8 mouse cellular contexts compared by ENCODE assay signal in genomic region chr6:86815436-86815835, GRCm38 (mm10). TPM values are rescaled to one million over a fixed set of nuclear protein-coding genes. Genes with fewer than 3 reads are reported as not detected.
DNase-seq lines count a peak whose midpoint lies in the region; ATAC-seq and TF ChIP-seq lines count a peak whose summit lies in the region.

No protein-coding gene starts in this region.

- no peak overlapping the region for H3K4me3 ChIP-seq in forebrain, postnatal 0 days (ENCODE audit: low read depth, low read length)
- no peak overlapping the region for H3K4me3 ChIP-seq in midbrain, embryonic 16.5 days (ENCODE audit: low read depth, low read length)

- WGBS in forebrain, postnatal 0 days = 7% methylated on average over 7 of the region's 7 CpGs
- WGBS in midbrain, embryonic 16.5 days = 5% methylated on average over 7 of the region's 7 CpGs

- peak; percentile 51; the same call in 1 of the 2 replicates for ATAC-seq in forebrain, postnatal 0 days
- ATAC-seq in midbrain, embryonic 16.5 days = no peak; the same call in 1 of the 2 replicates
- ATAC-seq in megakaryocyte, adult 5-6 weeks (ENCODE audit: poor library complexity, severe bottlenecking) = no peak

- no peaks in the 10 kb centered on the region for H3K36me3 ChIP-seq in forebrain, postnatal 0 days (ENCODE audit: insufficient read depth)
- no peaks in the 10 kb centered on the region for H3K36me3 ChIP-seq in midbrain, embryonic 16.5 days (ENCODE audit: control insufficient read depth, insufficient read depth, low read length)

- 0 out of 2 replicates have a peak overlapping the region, but pooled peaks have one; percentile 37 for H3K27ac ChIP-seq in forebrain, postnatal 0 days (ENCODE audit: low read depth, low read length)
- no peak overlapping the region for H3K27ac ChIP-seq in midbrain, embryonic 16.5 days (ENCODE audit: low read length)

- H3K9me3 ChIP-seq in forebrain, postnatal 0 days (ENCODE audit: low read length) = no peaks in the 10 kb centered on the region
- H3K9me3 ChIP-seq in midbrain, embryonic 16.5 days (replicated peaks; ENCODE audit: control insufficient read depth, low read length, poor library complexity, severe bottlenecking) = no peaks in the 10 kb centered on the region

- H3K9ac ChIP-seq in forebrain, postnatal 0 days = 0 out of 2 replicates have a peak overlapping the region, but pooled peaks have one; percentile 15
- H3K9ac ChIP-seq in midbrain, embryonic 16.5 days (ENCODE audit: low read depth, low read length) = 0 out of 2 replicates have a peak overlapping the region, but pooled peaks have one; percentile 4

- peak overlapping the region; percentile 34 for H3K4me2 ChIP-seq in forebrain, postnatal 0 days (ENCODE audit: low read depth)
- peak overlapping the region; percentile 38; the same call in 1 of the 2 replicates for H3K4me2 ChIP-seq in midbrain, embryonic 16.5 days (ENCODE audit: low read length)

- H3K27me3 ChIP-seq in forebrain, postnatal 0 days (ENCODE audit: insufficient read depth, low read length) = no peaks in the 10 kb centered on the region
- no peaks in the 10 kb centered on the region for H3K27me3 ChIP-seq in midbrain, embryonic 16.5 days (ENCODE audit: control insufficient read depth, insufficient read depth, low read depth, low read length)

- H3K4me1 ChIP-seq in forebrain, postnatal 0 days (ENCODE audit: insufficient read depth) = no peaks in the 10 kb centered on the region
- no peaks in the 10 kb centered on the region; the same call in 1 of the 2 replicates for H3K4me1 ChIP-seq in midbrain, embryonic 16.5 days (ENCODE audit: control insufficient read depth, insufficient read depth, low read length)

- no peak for TF ChIP-seq CTCF in forebrain, postnatal 0 days (IDR thresholded peaks at IDR 0.05; ENCODE audit: low read depth)

- peak; percentile 38 for DNase-seq in kidney, postnatal 10 days
- DNase-seq in kidney, adult 11 months = no peak
- peak; percentile 56 for DNase-seq in embryo, embryonic 10.5 days (ENCODE audit: low spot score)
- DNase-seq in forebrain, postnatal 0 days = peak; percentile 50
- DNase-seq in spleen, postnatal 14 days (ENCODE audit: low spot score in 2 of 2) = no peak
- no peak for DNase-seq in cerebellum, adult 8-10 months

RNA-seq across cellular contexts. Expression of gene Anxa4, which starts 22.1 kb away (rescaled TPM):
- total RNA-seq in forebrain, postnatal 0 days (2014; rRNA removed) = 3.8 and 4.0 TPM in 2 replicates
- 5.3 and 5.8 TPM in 2 replicates for polyA plus RNA-seq in forebrain, postnatal 0 days (2015; fragmentation: Nextera tagmentation; extraction: Ambion mirVana)
- 4.6 TPM in 2 replicates for polyA plus RNA-seq in midbrain, embryonic 16.5 days (2015; fragmentation: Nextera tagmentation; extraction: Ambion mirVana)
- 41.8 and 43.7 TPM in 2 replicates for total RNA-seq in megakaryocyte, adult 5-6 weeks (2015)
- 55.9 and 65.7 TPM in 2 replicates for total RNA-seq in megakaryocyte, adult 5-6 weeks (2017)

RNA-seq across cellular contexts. Expression of gene Aak1, which starts 33.9 kb away (rescaled TPM):
- 45.5 and 57.6 TPM in 2 replicates for total RNA-seq in forebrain, postnatal 0 days (2014; rRNA removed)
- polyA plus RNA-seq in forebrain, postnatal 0 days (2015; fragmentation: Nextera tagmentation; extraction: Ambion mirVana) = 21.4 and 31.0 TPM in 2 replicates
- 44.6 and 47.8 TPM in 2 replicates for polyA plus RNA-seq in midbrain, embryonic 16.5 days (2015; fragmentation: Nextera tagmentation; extraction: Ambion mirVana)
- 29.7 and 37.6 TPM in 2 replicates for total RNA-seq in megakaryocyte, adult 5-6 weeks (2015)
- 5.3 and 12.9 TPM in 2 replicates for total RNA-seq in megakaryocyte, adult 5-6 weeks (2017)

Comparison
In these comparisons a context has a peak if more than half of its experiments do, and no peak if none do; other contexts are left out.
1. DNase-seq: peak in kidney, postnatal 10 days (single experiment), embryo, embryonic 10.5 days (single experiment) and forebrain, postnatal 0 days (single experiment); none in kidney, adult 11 months (single experiment), spleen, postnatal 14 days (0 of 2) and cerebellum, adult 8-10 months (single experiment).